Mouse (Mus musculus): ENCODE data around the gene Zswim8.

The Zswim8 gene

DNA sequence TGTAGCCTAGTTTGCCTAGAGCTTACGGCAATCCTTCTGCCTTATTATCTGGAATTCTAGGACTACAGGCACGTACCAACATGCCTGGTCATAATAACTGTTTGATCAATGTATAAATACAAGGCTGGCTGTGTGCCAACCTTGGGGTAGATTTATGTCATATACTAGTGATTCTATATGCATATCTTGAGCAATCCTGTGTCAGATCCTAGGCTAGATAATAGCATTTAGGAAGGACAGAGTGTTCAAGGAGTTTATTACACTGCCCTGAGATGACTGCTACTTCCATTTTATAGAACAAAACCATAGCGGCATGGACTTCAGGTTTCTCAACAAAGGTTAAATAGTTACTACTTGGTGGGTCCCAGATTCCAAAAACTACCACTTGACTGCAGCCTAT, 64.6 kb downstream of the Zswim8 start:
- no peak for DNase-seq (ENCODE audit: low read depth, low spot score)

- DNase-seq (ENCODE audit: low read depth, low spot score): no peak
Measured at GRCm38 (mm10) chr14:20772808-20773207, 65.5 kb downstream of the Zswim8 start.

All from mesoderm, embryonic 11.5 days (tissue).